Mouse (Mus musculus): Measurements from ENCODE around the gene Snrpc. TPM values are rescaled to one million over a fixed set of nuclear protein-coding genes. Genes with fewer than 3 reads are reported as not detected.

The Snrpc gene
- polyA plus RNA-seq, 1 experiment from 2014 or later: 277 TPM

DNA sequence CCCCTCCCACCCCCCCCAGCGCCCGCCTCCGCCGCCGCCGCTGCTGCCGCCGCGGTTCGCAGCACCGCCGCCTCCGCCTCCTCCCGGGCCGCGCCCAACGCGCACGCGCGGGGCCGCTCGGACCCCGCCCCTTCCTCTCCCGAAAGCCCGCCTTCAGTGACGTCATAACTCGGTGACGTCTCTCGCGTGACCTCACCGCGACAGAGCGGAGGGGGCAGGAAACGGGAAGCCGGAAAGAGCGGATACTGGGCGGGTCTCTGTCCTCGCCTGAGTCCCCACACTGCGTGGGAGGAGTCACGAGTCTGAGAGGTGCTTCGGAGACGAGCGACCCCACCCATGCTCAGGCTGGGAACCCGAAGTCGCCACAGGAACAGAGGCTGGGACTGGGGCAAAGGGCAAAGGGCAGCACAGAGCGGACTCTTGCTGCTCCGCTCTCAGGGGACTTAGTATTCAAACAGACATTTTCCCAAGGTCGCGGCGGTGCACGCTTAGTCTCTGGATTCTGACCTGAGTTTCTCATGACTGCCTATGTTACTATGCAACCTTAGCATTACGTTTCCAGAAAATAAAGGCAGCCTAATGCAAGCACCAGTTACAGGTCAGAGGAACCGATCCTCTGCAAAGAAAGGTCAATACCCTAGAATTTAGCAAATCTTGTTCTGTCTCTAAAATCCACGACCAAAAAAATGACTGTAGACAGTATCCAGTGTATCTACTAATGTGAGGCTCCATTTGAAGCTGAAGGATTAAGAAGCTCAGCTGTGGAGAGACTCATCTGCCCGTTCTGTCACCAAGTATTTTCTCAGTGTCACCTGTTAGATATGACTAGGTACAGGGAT is 17.2 kb upstream of the Snrpc start, which contains the start of gene D17Wsu92e:
D17Wsu92e (minus strand) TSS at position 81 of the 839 bp plus-strand sequence.
- 2% methylated on average over 45 of the region's 56 CpGs for WGBS
- H3K27ac ChIP-seq: peak within 1 kb of the TSS; percentile 90
- no peaks in the 10 kb centered on the region for H3K36me3 ChIP-seq
- H3K4me2 ChIP-seq: peak within 1 kb of the TSS; percentile 74
- H3K27me3 ChIP-seq: no peaks in the 10 kb centered on the region
- peak; percentile 96 for ATAC-seq (ENCODE audit: insufficient number of reproducible peaks, low FRiP score, low TSS enrichment, low read depth)
- H3K4me1 ChIP-seq: peaks cover 25% of the 10 kb centered on the region
- H3K4me3 ChIP-seq: peak within 1 kb of the TSS; percentile 92
- peak within 1 kb of the TSS; percentile 90 for H3K9ac ChIP-seq
- H3K9me3 ChIP-seq: no peaks in the 10 kb centered on the region

DNA sequence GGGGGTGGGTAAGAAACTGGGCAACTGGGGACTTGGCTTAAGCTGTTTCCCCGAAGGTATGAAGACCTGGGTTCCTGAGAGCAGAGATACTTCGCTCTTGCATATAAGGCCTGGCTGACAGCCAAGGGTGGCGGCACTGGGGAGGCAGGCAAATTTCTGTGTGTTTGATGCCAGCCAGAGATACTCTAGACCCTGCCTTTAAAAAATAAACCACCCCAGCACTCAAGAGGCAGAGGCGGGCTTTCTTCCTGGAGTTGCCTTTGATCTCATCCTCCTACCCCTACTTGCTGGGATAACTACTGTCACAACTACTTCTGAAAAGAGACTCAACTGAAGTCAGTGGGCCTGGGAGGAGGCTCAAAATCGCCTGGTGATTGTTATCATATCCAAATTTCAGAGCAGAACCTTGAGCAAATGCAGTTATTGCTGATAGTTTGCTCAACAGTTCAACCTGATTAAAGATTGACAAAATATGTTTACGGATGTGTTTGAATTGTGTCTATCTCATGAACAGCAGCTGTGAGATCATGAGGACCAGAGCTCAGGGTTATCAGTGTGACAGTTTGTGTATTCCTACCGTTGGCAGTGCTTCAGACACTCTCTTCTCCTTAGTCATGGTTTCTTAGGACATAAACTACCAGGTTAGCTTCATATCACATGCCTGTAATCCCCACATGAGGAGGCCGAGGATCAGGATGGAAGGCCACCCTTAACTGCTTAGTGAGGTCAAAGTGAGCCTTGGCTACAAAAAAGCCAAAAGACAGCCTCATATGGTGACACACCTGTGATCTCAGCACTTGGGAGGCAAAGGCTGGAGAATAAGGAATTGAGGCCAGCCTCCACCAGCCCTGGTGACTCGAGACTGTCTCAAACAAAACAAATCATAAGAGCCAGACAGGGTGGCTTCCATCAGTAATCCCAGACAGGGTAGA is 16.3 kb upstream of the Snrpc start:
- Histone ChIP-seq H3K27ac (peak overlapping the region; percentile 88), H3K4me1 (peaks cover 30% of the 10 kb centered on the region), H3K36me3 (no peaks in the 10 kb centered on the region), H3K27me3 (no peaks in the 10 kb centered on the region), H3K4me2 (peak overlapping the region; percentile 62), H3K9me3 (no peaks in the 10 kb centered on the region), H3K4me3 (peak overlapping the region; percentile 92; the same call in 1 of the 2 replicates), H3K9ac (no peak overlapping the region)
- ATAC-seq (ENCODE audit: insufficient number of reproducible peaks, low FRiP score, low TSS enrichment, low read depth): no peak
- WGBS: 54% methylated on average over 9 of the region's 9 CpGs

DNA sequence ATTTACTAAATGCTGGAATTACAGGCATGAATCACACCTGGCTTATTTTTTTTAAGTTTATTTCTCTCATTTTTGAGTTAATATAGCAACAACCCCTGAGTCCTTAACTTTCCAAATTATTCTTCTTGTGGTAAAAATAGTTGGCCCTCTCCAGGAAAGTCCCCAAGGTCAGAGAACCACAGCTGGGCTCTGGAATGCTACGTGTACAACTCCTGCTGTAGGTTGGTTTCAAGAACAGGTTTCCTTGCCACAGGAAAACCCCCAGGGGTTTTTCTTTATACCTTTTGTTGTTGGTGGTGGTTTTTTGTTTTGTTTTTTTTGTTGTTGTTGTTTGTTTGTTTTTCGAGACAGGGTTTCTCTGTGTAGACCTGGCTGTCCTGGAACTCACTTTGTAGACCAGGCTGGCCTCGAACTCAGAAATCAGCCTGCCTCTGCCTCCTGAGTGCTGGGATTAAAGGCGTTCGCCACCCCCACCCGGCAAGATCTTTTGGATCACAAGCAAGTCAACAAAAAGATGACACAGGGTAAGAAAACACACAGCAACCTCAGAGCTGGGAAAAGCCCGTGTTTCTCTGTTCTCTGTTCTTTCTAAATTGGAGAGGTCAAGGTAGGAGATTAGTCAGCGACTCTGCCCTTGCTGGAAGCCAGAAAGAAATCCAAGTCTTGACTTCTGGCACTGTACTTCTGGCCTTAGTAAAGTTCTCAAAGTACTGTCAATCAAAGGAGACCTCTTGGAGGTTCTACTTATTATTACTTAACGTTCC is 14.6 kb upstream of the Snrpc start:
- H3K27ac ChIP-seq: no peak overlapping the region
- no peaks in the 10 kb centered on the region for H3K36me3 ChIP-seq
- no peak overlapping the region for H3K4me3 ChIP-seq
- no peak for ATAC-seq (ENCODE audit: insufficient number of reproducible peaks, low FRiP score, low TSS enrichment, low read depth)
- H3K27me3 ChIP-seq: no peaks in the 10 kb centered on the region
- H3K4me2 ChIP-seq: no peak overlapping the region
- no peaks in the 10 kb centered on the region for H3K9me3 ChIP-seq
- H3K9ac ChIP-seq: no peak overlapping the region
- peaks cover 25% of the 10 kb centered on the region for H3K4me1 ChIP-seq
- 77% methylated on average over 9 of the region's 9 CpGs for WGBS

DNA sequence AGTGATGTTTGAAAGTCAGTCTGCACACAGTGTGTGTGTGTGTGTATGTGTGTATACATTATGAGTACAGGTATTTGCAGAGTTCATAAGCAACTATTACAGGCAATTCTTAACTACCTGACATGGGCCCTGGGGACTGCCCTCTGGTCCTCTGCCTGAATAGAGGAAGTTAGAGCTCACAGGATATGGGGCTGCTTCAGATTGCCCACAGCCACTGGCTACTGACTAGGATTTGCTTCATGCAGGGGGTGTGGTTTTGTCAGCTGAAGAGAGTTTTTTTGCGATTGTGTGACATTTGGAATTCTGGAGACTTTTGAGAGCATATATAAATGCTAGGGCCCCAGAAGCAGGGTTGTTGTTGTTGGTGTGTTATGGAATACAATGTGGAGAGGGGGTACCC is 13.0 kb upstream of the Snrpc start:
- H3K4me2 ChIP-seq: no peak overlapping the region
- no peak for ATAC-seq (ENCODE audit: insufficient number of reproducible peaks, low FRiP score, low TSS enrichment, low read depth)
- peaks cover 13% of the 10 kb centered on the region for H3K4me1 ChIP-seq
- H3K9me3 ChIP-seq: no peaks in the 10 kb centered on the region
- H3K9ac ChIP-seq: no peak overlapping the region
- no peaks in the 10 kb centered on the region for H3K27me3 ChIP-seq
- H3K36me3 ChIP-seq: no peaks in the 10 kb centered on the region
- WGBS: 69% methylated on average over 1 of the region's 1 CpGs
- no peak overlapping the region for H3K4me3 ChIP-seq
- H3K27ac ChIP-seq: no peak overlapping the region

DNA sequence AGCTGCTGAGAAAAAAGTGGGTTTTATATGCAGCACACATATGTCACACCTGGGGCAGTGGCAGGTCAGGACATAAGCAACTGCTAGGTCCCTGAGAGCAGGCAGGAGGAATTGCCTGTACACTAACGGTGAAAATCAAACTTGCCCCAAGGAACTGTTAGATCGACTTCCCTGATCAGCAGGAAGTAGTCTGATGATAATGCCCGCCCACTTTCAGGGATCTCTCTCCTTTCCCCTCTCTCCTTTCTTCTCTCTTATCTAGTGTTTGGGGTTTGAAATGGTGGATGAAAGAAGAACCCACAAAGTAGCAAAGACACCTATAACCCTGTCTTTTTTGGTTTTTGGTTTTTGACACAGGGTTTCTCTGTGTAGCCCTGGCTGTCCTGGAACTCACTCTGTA is 12.4 kb upstream of the Snrpc start:
- Histone ChIP-seq H3K27me3 (no peaks in the 10 kb centered on the region), H3K4me3 (peak overlapping the region; percentile 35), H3K4me1 (peaks cover 13% of the 10 kb centered on the region), H3K27ac (peak overlapping the region; percentile 17; the same call in 1 of the 2 replicates), H3K36me3 (no peaks in the 10 kb centered on the region), H3K9ac (no peak overlapping the region), H3K4me2 (peak overlapping the region; percentile 58), H3K9me3 (no peaks in the 10 kb centered on the region)
- WGBS: 38% methylated on average over 3 of the region's 3 CpGs
- no peak for ATAC-seq (ENCODE audit: insufficient number of reproducible peaks, low FRiP score, low TSS enrichment, low read depth)

DNA sequence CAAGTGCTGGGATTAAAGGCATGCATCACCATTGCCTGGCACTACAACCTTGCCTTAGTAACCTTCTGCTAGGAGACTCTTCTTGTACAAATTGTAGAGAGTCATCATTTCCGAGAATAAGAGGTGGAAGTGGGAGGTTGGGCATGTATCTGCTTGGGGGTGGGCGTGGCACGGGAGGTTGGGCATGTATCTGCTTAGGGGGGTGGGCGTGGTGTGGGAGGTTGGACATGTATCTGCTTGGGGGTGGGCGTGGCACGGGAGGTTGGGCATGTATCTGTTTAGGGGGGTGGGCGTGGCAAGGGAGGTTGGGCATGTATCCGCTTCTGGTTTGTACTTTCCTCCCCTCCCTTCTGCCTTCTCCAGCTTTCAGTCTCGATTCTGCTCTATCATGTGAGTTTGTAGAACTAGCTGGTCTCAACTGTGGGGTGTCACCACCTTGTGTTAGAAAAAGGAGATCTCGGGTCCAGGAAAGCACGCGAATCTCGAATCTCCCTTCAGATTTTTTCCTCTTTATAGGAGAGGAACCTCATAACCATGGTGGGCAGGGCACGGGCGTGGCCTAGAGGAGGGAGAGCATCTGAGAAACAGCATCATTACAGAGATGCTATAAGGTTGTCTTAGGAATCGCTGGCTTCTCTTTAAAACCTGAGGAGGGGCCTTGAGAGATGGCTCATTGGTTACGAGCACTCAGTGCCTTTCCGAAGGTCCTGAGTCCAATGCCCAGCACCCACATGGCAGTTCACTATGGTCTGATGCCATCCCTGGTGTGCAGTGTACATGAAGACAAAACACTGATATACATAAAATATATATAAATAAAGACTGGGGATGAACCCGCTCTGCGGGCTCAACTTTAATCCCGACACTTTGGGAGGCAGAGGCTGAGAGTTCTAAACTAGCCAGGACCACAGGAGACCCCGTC is 11.7 kb upstream of the Snrpc start:
- H3K9me3 ChIP-seq: no peaks in the 10 kb centered on the region
- peak overlapping the region; percentile 14; the same call in 1 of the 2 replicates for H3K9ac ChIP-seq
- peak overlapping the region; percentile 58 for H3K4me2 ChIP-seq
- H3K4me1 ChIP-seq: peaks cover 10% of the 10 kb centered on the region
- H3K27ac ChIP-seq: peak overlapping the region; percentile 72
- H3K36me3 ChIP-seq: no peaks in the 10 kb centered on the region
- peak overlapping the region; percentile 35 for H3K4me3 ChIP-seq
- H3K27me3 ChIP-seq: no peaks in the 10 kb centered on the region
- peak; percentile 69; the same call in 1 of the 2 replicates for ATAC-seq (ENCODE audit: insufficient number of reproducible peaks, low FRiP score, low TSS enrichment, low read depth)
- WGBS: 2% methylated on average over 22 of the region's 22 CpGs

DNA sequence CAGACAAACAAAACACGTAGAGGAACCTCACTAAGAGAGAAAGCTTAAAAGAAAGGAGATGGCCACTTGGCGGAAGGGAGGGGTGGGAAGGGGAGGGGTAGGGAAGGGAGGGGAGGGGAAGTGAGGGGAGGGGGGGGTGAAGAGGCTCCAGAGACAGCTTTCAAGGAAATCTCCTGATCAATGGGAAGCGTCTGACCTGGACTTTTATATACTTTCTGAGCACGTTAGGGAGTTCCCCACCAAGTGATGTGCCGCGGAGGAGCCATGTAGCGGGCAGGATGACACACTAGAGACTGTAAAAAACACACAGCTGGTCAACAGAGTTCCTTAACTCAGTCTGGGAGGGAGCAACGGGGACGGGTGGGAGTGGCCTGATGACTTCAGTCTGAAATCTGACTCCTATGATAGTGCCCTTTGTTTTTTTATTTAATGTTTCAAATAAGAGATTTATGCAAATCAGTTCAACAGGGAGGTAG is 11.0 kb upstream of the Snrpc start:
- no peaks in the 10 kb centered on the region for H3K36me3 ChIP-seq
- under 1% methylated on average over 9 of the region's 9 CpGs for WGBS
- no peak for ATAC-seq (ENCODE audit: insufficient number of reproducible peaks, low FRiP score, low TSS enrichment, low read depth)
- H3K4me3 ChIP-seq: peak overlapping the region; percentile 35
- no peaks in the 10 kb centered on the region for H3K27me3 ChIP-seq
- H3K4me1 ChIP-seq: peaks cover 6% of the 10 kb centered on the region
- H3K27ac ChIP-seq: no peak overlapping the region
- H3K9me3 ChIP-seq: no peaks in the 10 kb centered on the region
- peak overlapping the region; percentile 23; the same call in 1 of the 2 replicates for H3K9ac ChIP-seq
- H3K4me2 ChIP-seq: peak overlapping the region; percentile 58

DNA sequence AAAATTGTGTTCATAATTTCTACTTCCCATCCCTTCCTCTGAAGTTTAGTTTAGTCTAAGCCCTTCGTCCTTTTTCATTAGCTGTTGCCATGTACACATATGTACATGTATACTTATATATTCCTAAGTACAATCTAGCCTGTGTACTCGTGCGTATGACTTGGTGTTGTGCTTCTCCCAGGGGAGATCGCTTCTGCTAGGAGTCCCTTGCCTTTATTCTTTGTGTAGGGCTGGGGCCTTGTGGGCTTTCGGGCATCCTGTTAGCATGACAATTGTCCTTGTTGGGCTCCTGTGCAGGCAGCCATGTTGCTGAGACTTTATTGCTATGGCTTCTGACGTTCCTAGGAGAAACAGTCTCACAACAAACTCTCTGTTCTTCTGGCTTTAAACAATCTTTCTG is 10.4 kb upstream of the Snrpc start:
- Histone ChIP-seq H3K36me3 (no peaks in the 10 kb centered on the region), H3K4me2 (no peak overlapping the region), H3K27ac (no peak overlapping the region), H3K9me3 (no peaks in the 10 kb centered on the region), H3K4me1 (peaks cover 6% of the 10 kb centered on the region), H3K9ac (no peak overlapping the region), H3K27me3 (no peaks in the 10 kb centered on the region), H3K4me3 (no peak overlapping the region)
- WGBS: 42% methylated on average over 6 of the region's 6 CpGs
- ATAC-seq (ENCODE audit: insufficient number of reproducible peaks, low FRiP score, low TSS enrichment, low read depth): no peak

DNA sequence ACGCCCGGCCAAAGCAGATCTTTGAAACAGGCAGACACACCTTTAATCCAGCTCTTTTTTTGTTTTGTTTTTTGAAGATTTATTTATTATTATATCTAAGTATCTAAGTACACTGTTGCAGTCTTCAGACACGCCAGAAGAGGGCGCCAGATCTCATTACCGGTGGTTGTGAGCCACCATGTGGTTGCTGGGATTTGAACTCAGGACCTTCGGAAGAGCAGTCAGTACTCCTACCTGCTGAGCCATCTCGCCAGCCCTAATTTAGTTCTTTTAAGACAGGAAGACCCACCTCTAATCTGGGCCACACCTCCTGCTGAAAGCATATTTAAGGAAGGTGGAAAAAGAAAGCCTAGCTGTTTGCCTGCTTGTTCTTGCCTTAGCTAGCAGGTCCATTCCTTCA is 7.5 kb upstream of the Snrpc start:
- WGBS: 48% methylated on average over 7 of the region's 7 CpGs
- Histone ChIP-seq H3K27me3 (peaks cover 3% of the 10 kb centered on the region; the same call in 1 of the 2 replicates), H3K27ac (no peak overlapping the region), H3K4me1 (peaks cover 6% of the 10 kb centered on the region), H3K4me2 (no peak overlapping the region), H3K36me3 (no peaks in the 10 kb centered on the region), H3K9me3 (no peaks in the 10 kb centered on the region), H3K4me3 (no peak overlapping the region), H3K9ac (no peak overlapping the region)
- no peak for ATAC-seq (ENCODE audit: insufficient number of reproducible peaks, low FRiP score, low TSS enrichment, low read depth)

DNA sequence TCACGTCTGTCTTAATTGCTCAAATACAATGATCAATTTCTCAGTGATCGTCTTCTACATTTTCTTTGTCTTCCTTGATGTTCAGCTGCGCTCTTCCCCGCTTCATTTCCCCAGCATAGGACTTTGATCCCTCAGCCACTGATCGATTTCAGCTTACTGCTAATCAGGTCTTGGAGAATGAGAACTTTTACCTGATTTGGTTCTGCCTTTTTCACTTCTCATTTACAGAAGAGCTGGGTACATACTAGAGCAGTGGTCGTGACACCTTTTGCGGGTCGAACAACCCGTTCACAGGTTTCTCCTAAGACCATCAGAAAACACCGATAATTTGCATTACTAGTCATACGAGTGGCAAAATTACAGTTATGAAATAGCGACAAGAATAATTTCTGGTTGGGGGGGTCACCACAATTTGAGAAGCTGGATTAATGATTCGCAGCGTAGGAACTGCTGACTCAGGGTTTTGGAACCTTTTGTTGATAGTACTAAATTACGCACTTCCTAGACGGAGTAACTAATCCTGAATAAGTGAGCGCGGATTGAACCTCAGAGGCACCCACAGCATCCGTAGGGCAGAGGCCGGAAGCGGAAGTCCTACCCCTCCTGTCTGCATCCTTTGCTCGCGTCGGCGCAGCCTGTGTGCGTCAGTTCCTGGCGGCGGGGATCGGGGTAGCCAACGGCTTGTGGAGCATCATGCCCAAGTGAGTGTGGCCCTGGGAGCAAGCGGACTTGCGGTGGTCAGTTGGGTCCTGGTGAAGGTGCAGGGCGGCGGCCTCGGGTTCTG is 1.7 kb downstream of the Snrpc start:
- H3K27me3 ChIP-seq: no peaks in the 10 kb centered on the region
- H3K4me3 ChIP-seq: peak overlapping the region; percentile 92
- H3K9ac ChIP-seq: peak overlapping the region; percentile 87
- H3K36me3 ChIP-seq: peaks cover 27% of the 10 kb centered on the region
- H3K4me1 ChIP-seq: peaks cover 6% of the 10 kb centered on the region; the same call in 1 of the 2 replicates
- ATAC-seq (ENCODE audit: insufficient number of reproducible peaks, low FRiP score, low TSS enrichment, low read depth): peak; percentile 93
- no peaks in the 10 kb centered on the region for H3K9me3 ChIP-seq
- 2% methylated on average over 35 of the region's 35 CpGs for WGBS
- peak overlapping the region; percentile 72 for H3K4me2 ChIP-seq
- H3K27ac ChIP-seq: peak overlapping the region; percentile 69

All from limb, embryonic 15.5 days (tissue).